Mouse (Mus musculus) forebrain, embryonic 12.5 days (tissue): Measurements from ENCODE around the gene Ankle2. TPM values are rescaled to one million over a fixed set of nuclear protein-coding genes. Genes with fewer than 3 reads are reported as not detected.

Source experiments
- ATAC-seq: fragments of 200-750 bp; cut with Nextera tagmentation; 2 replicates; pipeline ENCODE4 v1.8.0; 2017; ENCODE audit warnings: moderate TSS enrichment; ENCODE audit not compliant: low FRiP score
- H3K27ac ChIP-seq: fragments of 300-500 bp; sonication (generic); 2 replicates; pipeline ENCODE4 v1.5.1; 2016; ENCODE audit warnings: mild to moderate bottlenecking
- H3K27me3 ChIP-seq: fragments of 300-500 bp; sonication (generic); 2 replicates; pipeline ENCODE4 v1.6.1; 2016; ENCODE audit warnings: mild to moderate bottlenecking
- H3K36me3 ChIP-seq: fragments of 300-500 bp; sonication (generic); replicated peaks from 2 replicates; pipeline ENCODE4 v1.6.1; 2016; ENCODE audit warnings: mild to moderate bottlenecking
- H3K4me1 ChIP-seq: fragments of 300-500 bp; sonication (generic); 2 replicates; pipeline ENCODE4 v1.6.1; 2016
- H3K4me2 ChIP-seq: fragments of 300-500 bp; sonication (generic); 2 replicates; pipeline ENCODE4 v1.6.1; 2016; ENCODE audit warnings: mild to moderate bottlenecking, moderate library complexity
- H3K4me3 ChIP-seq: fragments of 300-500 bp; sonication (generic); replicated peaks from 2 replicates; pipeline ENCODE4 v1.5.1; 2016; ENCODE audit warnings: mild to moderate bottlenecking
- H3K9ac ChIP-seq: fragments of 300-500 bp; sonication (generic); 2 replicates; pipeline ENCODE4 v1.6.1; 2016; ENCODE audit warnings: mild to moderate bottlenecking
- H3K9me3 ChIP-seq: fragments of 300-500 bp; sonication (generic); 2 replicates; pipeline ENCODE4 v1.6.1; 2016
- WGBS: fragments of 180-500 bp; shearing (Covaris S2); methylation state at CpG from one replicate; pipeline ENCODE4 v1.1.7; 2016; 5-methylcytosine and 5-hydroxymethylcytosine counted together
- polyA plus RNA-seq: library from polyadenylated mRNA; unstranded; fragments of >200 nt; fragmentation: Nextera tagmentation; extraction: Ambion mirVana; gene quantifications from 2 replicates; pipeline ENCODE4 v1.2.1, GENCODE M21; 2016

Gene Ankle2
- 37.3 and 39.0 TPM in 2 replicates for polyA plus RNA-seq

DNA sequence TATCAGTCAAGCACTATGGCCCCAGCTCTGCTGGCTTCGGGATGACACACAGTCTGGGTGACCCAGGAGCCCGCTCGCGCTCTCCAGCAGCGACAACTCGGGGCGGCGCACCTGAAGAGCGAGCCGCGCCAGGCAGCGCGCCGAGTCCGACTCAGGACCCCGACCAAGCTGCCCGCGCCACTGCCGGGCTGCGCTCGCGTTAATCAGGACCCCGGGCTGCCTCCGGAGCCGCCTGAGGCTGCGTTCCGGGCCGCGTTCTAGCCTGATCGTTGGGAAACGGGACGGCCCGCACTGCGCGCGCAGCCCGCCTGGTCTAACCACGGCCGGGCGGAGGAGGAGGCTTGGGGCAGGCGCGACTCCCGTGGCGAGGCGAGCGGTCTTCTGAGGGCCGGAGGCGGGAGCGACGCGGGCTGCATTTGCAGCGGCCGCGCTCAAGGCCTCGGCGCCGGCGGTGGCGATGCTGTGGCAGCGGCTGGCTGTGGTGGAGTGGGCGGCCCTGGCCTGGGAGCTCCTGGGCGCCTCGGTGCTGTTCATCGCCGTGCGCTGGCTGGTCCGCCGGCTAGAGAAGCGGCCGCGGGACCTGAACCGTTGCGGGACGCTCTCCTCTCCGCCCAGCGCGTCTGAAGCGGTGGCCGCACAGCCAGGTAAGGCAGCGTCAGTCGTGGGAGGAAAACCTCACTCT lies at the start of gene Ankle2:
TSS of gene Ankle2 (plus strand) at position 225 of the 682 bp plus-strand sequence.
- no peaks in the 10 kb centered on the region for H3K27me3 ChIP-seq
- H3K36me3 ChIP-seq = peaks cover 13% of the 10 kb centered on the region
- peak within 1 kb of the TSS; percentile 66 for H3K4me2 ChIP-seq
- H3K9me3 ChIP-seq = no peaks in the 10 kb centered on the region
- peak within 1 kb of the TSS; percentile 96 for H3K27ac ChIP-seq
- peak; percentile 96 for ATAC-seq
- peak within 1 kb of the TSS; percentile 95 for H3K9ac ChIP-seq
- H3K4me3 ChIP-seq = peak within 1 kb of the TSS; percentile 97
- under 1% methylated on average over 80 of the region's 81 CpGs for WGBS
- peaks cover 22% of the 10 kb centered on the region for H3K4me1 ChIP-seq

- H3K36me3 ChIP-seq = peaks cover 34% of the 10 kb centered on the region
- H3K4me2 ChIP-seq = no peak overlapping the region
- no peaks in the 10 kb centered on the region for H3K27me3 ChIP-seq
- H3K4me1 ChIP-seq = peaks cover 10% of the 10 kb centered on the region
- H3K9me3 ChIP-seq = no peaks in the 10 kb centered on the region
- WGBS = 93% methylated on average over 5 of the region's 5 CpGs
- no peak overlapping the region for H3K4me3 ChIP-seq
- no peak for ATAC-seq
- H3K9ac ChIP-seq = no peak overlapping the region
- H3K27ac ChIP-seq = no peak overlapping the region
These were observed 49.1 kb upstream of the Ankle2 start for GRCm38 (mm10) chr5:110181716-110182115.

GRCm38 (mm10) chr5:110203164-110203895 lies 27.5 kb upstream of the Ankle2 start:
- no peaks in the 10 kb centered on the region for H3K27me3 ChIP-seq
- no peak for ATAC-seq
- no peak overlapping the region for H3K4me2 ChIP-seq
- H3K9me3 ChIP-seq = no peaks in the 10 kb centered on the region
- no peak overlapping the region for H3K4me3 ChIP-seq
- no peaks in the 10 kb centered on the region for H3K4me1 ChIP-seq
- no peak overlapping the region for H3K9ac ChIP-seq
- no peak overlapping the region for H3K27ac ChIP-seq
- peaks cover 72% of the 10 kb centered on the region for H3K36me3 ChIP-seq
- 88% methylated on average over 10 of the region's 10 CpGs for WGBS

DNA sequence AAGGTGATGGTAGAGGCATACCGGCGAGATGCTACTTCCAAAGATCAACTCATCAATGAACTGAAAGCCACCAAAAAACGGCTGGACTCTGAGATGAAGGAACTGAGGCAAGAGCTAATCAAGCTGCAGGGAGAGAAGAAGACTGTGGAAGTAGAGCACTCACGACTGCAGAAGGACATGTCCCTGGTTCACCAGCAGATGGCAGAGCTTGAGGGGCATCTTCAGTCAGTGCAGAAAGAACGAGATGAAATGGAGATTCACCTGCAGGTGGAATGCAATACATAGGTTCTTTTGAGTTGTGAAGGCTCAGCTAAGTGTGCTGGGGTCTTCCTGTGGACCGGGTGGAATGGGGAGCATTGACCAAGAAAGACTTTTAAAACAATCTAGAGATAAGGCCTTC lies 26.0 kb upstream of the Ankle2 start:
- Histone ChIP-seq H3K36me3 (peaks cover 84% of the 10 kb centered on the region), H3K4me2 (no peak overlapping the region), H3K9me3 (no peaks in the 10 kb centered on the region), H3K27me3 (no peaks in the 10 kb centered on the region), H3K4me3 (no peak overlapping the region), H3K4me1 (no peaks in the 10 kb centered on the region), H3K27ac (no peak overlapping the region), H3K9ac (no peak overlapping the region)
- WGBS = 80% methylated on average over 6 of the region's 6 CpGs
- no peak for ATAC-seq

GRCm38 (mm10) chr5:110211312-110211711 lies 19.5 kb upstream of the Ankle2 start:
- Histone ChIP-seq H3K9ac (no peak overlapping the region), H3K4me3 (no peak overlapping the region), H3K4me2 (no peak overlapping the region), H3K4me1 (no peaks in the 10 kb centered on the region), H3K36me3 (peaks cover 82% of the 10 kb centered on the region), H3K27me3 (no peaks in the 10 kb centered on the region), H3K27ac (no peak overlapping the region), H3K9me3 (no peaks in the 10 kb centered on the region)
- 86% methylated on average over 2 of the region's 2 CpGs for WGBS
- no peak for ATAC-seq

- Histone ChIP-seq H3K4me3 (no peak overlapping the region), H3K9ac (no peak overlapping the region), H3K4me2 (no peak overlapping the region), H3K27ac (no peak overlapping the region), H3K9me3 (no peaks in the 10 kb centered on the region), H3K36me3 (peaks cover 83% of the 10 kb centered on the region), H3K27me3 (no peaks in the 10 kb centered on the region), H3K4me1 (no peaks in the 10 kb centered on the region)
- 97% methylated on average over 3 of the region's 3 CpGs for WGBS
- ATAC-seq = no peak
These were observed 14.0 kb upstream of the Ankle2 start for GRCm38 (mm10) chr5:110216780-110217179.

DNA sequence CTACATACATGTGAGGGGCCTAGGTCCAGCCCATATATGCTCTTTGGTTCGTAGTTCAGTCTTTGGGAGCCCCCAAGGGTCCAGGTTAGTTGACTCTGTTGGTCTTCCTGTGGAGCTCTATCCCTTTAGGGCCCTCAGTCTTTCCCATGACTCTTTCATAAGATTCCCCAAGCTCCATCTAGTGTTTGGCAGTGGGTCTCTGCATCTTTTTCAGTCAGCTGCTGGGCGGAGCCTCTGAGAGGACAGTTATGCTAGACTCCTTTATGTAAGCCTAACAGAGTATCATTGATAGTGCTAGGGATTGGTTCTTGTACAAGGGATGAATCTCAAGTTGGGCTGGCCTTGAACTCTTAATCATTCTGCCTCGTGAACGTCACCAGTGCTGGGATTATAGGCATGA lies 10.5 kb upstream of the Ankle2 start:
- H3K27ac ChIP-seq = no peak overlapping the region
- H3K4me3 ChIP-seq = no peak overlapping the region
- no peaks in the 10 kb centered on the region for H3K9me3 ChIP-seq
- 95% methylated on average over 4 of the region's 4 CpGs for WGBS
- no peak for ATAC-seq
- peaks cover 74% of the 10 kb centered on the region for H3K36me3 ChIP-seq
- no peak overlapping the region for H3K4me2 ChIP-seq
- H3K9ac ChIP-seq = no peak overlapping the region
- no peaks in the 10 kb centered on the region for H3K4me1 ChIP-seq
- no peaks in the 10 kb centered on the region for H3K27me3 ChIP-seq

DNA sequence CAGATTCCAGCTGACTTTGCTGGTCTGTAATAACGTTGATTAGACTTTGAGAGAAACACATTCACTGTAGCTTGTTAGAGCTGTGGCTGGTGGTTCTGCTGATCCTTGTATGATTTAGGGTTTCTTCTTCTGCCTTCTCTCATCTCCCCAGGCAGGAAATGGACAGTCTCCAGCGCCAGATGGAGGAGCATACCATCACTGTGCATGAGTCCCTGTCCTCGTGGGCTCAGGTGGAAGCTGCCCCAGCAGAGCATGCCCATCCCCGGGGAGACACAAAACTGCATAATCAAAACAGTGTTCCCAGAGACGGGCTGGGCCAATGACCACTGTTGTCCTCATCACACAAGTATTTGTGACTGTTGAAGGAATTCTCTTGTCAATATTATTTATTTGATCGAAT lies 8.0 kb upstream of the Ankle2 start:
- H3K36me3 ChIP-seq = peaks cover 60% of the 10 kb centered on the region

GRCm38 (mm10) chr5:110225056-110225455 lies 5.7 kb upstream of the Ankle2 start:
- no peak for ATAC-seq
- H3K4me1 ChIP-seq = peaks cover 3% of the 10 kb centered on the region
- peaks cover 37% of the 10 kb centered on the region for H3K36me3 ChIP-seq
- no peak overlapping the region for H3K9ac ChIP-seq
- H3K4me2 ChIP-seq = no peak overlapping the region
- H3K4me3 ChIP-seq = no peak overlapping the region
- no peaks in the 10 kb centered on the region for H3K27me3 ChIP-seq
- H3K9me3 ChIP-seq = no peaks in the 10 kb centered on the region
- 88% methylated on average over 3 of the region's 3 CpGs for WGBS
- H3K27ac ChIP-seq = no peak overlapping the region

More for the DNA sequence above, 8.0 kb upstream of the Ankle2 start:
- H3K4me2 ChIP-seq = no peak overlapping the region
- no peak overlapping the region for H3K4me3 ChIP-seq
- WGBS = 88% methylated on average over 6 of the region's 6 CpGs
- no peak for ATAC-seq
- no peaks in the 10 kb centered on the region for H3K4me1 ChIP-seq
- H3K27me3 ChIP-seq = no peaks in the 10 kb centered on the region
- no peak overlapping the region for H3K27ac ChIP-seq
- H3K9me3 ChIP-seq = no peaks in the 10 kb centered on the region
- H3K9ac ChIP-seq = no peak overlapping the region

- Histone ChIP-seq H3K4me3 (no peak overlapping the region), H3K27ac (no peak overlapping the region), H3K27me3 (no peaks in the 10 kb centered on the region), H3K9me3 (no peaks in the 10 kb centered on the region), H3K36me3 (peaks cover 14% of the 10 kb centered on the region), H3K4me2 (no peak overlapping the region), H3K9ac (no peak overlapping the region), H3K4me1 (peaks cover 15% of the 10 kb centered on the region)
- 40% methylated on average over 1 of the region's 1 CpGs for WGBS
- ATAC-seq = no peak
These were observed 3.4 kb upstream of the Ankle2 start for GRCm38 (mm10) chr5:110227336-110227883.

- Histone ChIP-seq H3K9me3 (no peaks in the 10 kb centered on the region), H3K4me2 (peak overlapping the region; percentile 66), H3K36me3 (peaks cover 10% of the 10 kb centered on the region), H3K4me1 (peaks cover 22% of the 10 kb centered on the region), H3K9ac (peak overlapping the region; percentile 95), H3K27ac (peak overlapping the region; percentile 96), H3K27me3 (no peaks in the 10 kb centered on the region), H3K4me3 (peak overlapping the region; percentile 97)
- ATAC-seq = no peak; the same call in 1 of the 2 replicates
- 10% methylated on average over 8 of the region's 8 CpGs for WGBS
These were observed 414 bp upstream of the Ankle2 start for GRCm38 (mm10) chr5:110230401-110230779.

DNA sequence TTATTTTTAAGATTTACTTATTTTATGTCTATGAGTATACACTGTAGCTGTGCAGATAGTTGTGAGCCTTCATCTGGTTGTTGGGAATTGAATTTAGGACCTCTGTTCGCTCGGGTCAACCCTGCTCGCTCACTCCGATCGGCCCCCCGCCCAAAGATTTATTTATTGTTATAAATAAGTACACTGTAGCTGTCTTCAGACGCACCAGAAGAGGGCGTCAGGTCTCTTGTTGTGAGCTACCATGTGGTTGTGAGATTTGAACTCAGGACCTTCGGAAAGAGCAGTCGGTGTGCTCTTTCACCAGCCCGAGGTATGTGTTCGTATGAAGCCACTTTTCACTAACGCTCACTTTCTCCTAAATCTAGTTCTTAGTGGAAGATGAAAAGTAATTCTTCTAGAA lies 834 bp downstream of the Ankle2 start:
- no peak overlapping the region for H3K27ac ChIP-seq
- peaks cover 20% of the 10 kb centered on the region for H3K36me3 ChIP-seq
- ATAC-seq = no peak
- H3K9ac ChIP-seq = peak overlapping the region; percentile 95
- peak overlapping the region; percentile 66 for H3K4me2 ChIP-seq
- H3K4me1 ChIP-seq = peaks cover 22% of the 10 kb centered on the region
- H3K27me3 ChIP-seq = no peaks in the 10 kb centered on the region
- WGBS = 49% methylated on average over 13 of the region's 13 CpGs
- no peaks in the 10 kb centered on the region for H3K9me3 ChIP-seq
- peak overlapping the region; percentile 97 for H3K4me3 ChIP-seq
